Mouse (Mus musculus): ENCODE results near the gene Ctag2.

Gene Ctag2

GRCm38 (mm10) chrX:65047344-65047743 lies at the start of gene Ctag2:
TSS of gene Ctag2 (plus strand) at chrX:65047644.
- DNase-seq (ENCODE audit: low spot score in 2 of 2): no peak
